Mouse (Mus musculus) limb, embryonic 13.5 days (tissue): ENCODE measurements around the gene Mvk. TPM values are rescaled to one million over a fixed set of nuclear protein-coding genes. Genes with fewer than 3 reads are reported as not detected.

Experiments used
- ATAC-seq: fragments of 200-750 bp; cut with Nextera tagmentation; 2 replicates; pipeline ENCODE4 v1.8.0; 2017; ENCODE audit warnings: low read depth, moderate number of reproducible peaks, moderate TSS enrichment; ENCODE audit not compliant: low FRiP score
- H3K27ac ChIP-seq: fragments of 300-500 bp; sonication (generic); 2 replicates; pipeline ENCODE4 v1.5.1; 2015; ENCODE audit warnings: inconsistent platforms, mild to moderate bottlenecking, moderate library complexity
- H3K27me3 ChIP-seq: fragments of 300-500 bp; sonication (generic); 2 replicates; pipeline ENCODE4 v1.6.1; 2015; ENCODE audit warnings: mild to moderate bottlenecking, inconsistent platforms
- H3K36me3 ChIP-seq: fragments of 300-500 bp; sonication (generic); 2 replicates; pipeline ENCODE4 v1.6.1; 2015; ENCODE audit warnings: inconsistent platforms, mild to moderate bottlenecking, moderate library complexity
- H3K4me1 ChIP-seq: fragments of 300-500 bp; sonication (generic); 2 replicates; pipeline ENCODE4 v1.6.1; 2015; ENCODE audit warnings: inconsistent platforms
- H3K4me2 ChIP-seq: fragments of 300-500 bp; sonication (generic); replicated peaks from 2 replicates; pipeline ENCODE4 v1.6.1; 2015; ENCODE audit warnings: inconsistent platforms, mild to moderate bottlenecking, moderate library complexity
- H3K4me3 ChIP-seq: fragments of 300-500 bp; sonication (generic); 2 replicates; pipeline ENCODE4 v1.5.1; 2015; ENCODE audit warnings: moderate library complexity, mild to moderate bottlenecking, inconsistent platforms
- H3K9ac ChIP-seq: fragments of 300-500 bp; sonication (generic); 2 replicates; pipeline ENCODE4 v1.6.1; 2015; ENCODE audit warnings: mild to moderate bottlenecking, inconsistent platforms
- H3K9me3 ChIP-seq: fragments of 300-500 bp; sonication (generic); 2 replicates; pipeline ENCODE4 v1.6.1; 2016; ENCODE audit warnings: inconsistent platforms
- WGBS: fragments of 180-500 bp; shearing (Covaris S2); methylation state at CpG from one replicate; pipeline ENCODE4 v1.1.7; 2015; 5-methylcytosine and 5-hydroxymethylcytosine counted together
- polyA plus RNA-seq: library from polyadenylated mRNA; unstranded; fragments of >200 nt; fragmentation: Nextera tagmentation; extraction: Ambion mirVana; gene quantifications from 2 replicates; pipeline ENCODE4 v1.2.1, GENCODE M21; 2015

The Mvk gene
- polyA plus RNA-seq, 1 experiment from 2014 or later: 39.0 TPM

GRCm38 (mm10) chr5:114421561-114422298 is 22.3 kb upstream of the Mvk start:
- no peak overlapping the region for H3K9ac ChIP-seq
- WGBS: 76% methylated on average over 11 of the region's 11 CpGs
- H3K36me3 ChIP-seq: peaks cover 52% of the 10 kb centered on the region

GRCm38 (mm10) chr5:114422591-114422990 is 21.5 kb upstream of the Mvk start:
- H3K4me3 ChIP-seq: no peak overlapping the region
- ATAC-seq: no peak
- no peak overlapping the region for H3K9ac ChIP-seq
- no peaks in the 10 kb centered on the region for H3K27me3 ChIP-seq
- H3K4me1 ChIP-seq: no peaks in the 10 kb centered on the region
- H3K36me3 ChIP-seq: peaks cover 44% of the 10 kb centered on the region
- 46% methylated on average over 5 of the region's 5 CpGs for WGBS
- no peak overlapping the region for H3K27ac ChIP-seq
- no peaks in the 10 kb centered on the region for H3K9me3 ChIP-seq
- H3K4me2 ChIP-seq: no peak overlapping the region

More at GRCm38 (mm10) chr5:114421561-114422298, 22.3 kb upstream of the Mvk start:
- Histone ChIP-seq H3K4me3 (no peak overlapping the region), H3K4me1 (no peaks in the 10 kb centered on the region), H3K27ac (no peak overlapping the region), H3K27me3 (no peaks in the 10 kb centered on the region), H3K4me2 (no peak overlapping the region), H3K9me3 (no peaks in the 10 kb centered on the region)
- ATAC-seq: no peak

- Histone ChIP-seq H3K27ac (no peak overlapping the region), H3K9me3 (no peaks in the 10 kb centered on the region), H3K27me3 (no peaks in the 10 kb centered on the region), H3K36me3 (peaks cover 30% of the 10 kb centered on the region), H3K4me2 (no peak overlapping the region), H3K9ac (no peak overlapping the region), H3K4me3 (no peak overlapping the region), H3K4me1 (peaks cover 4% of the 10 kb centered on the region; the same call in 1 of the 2 replicates)
- WGBS: 80% methylated on average over 5 of the region's 5 CpGs
- no peak for ATAC-seq
Observed at GRCm38 (mm10) chr5:114423961-114424360, 20.1 kb upstream of the Mvk start.

GRCm38 (mm10) chr5:114426732-114427131 is 17.3 kb upstream of the Mvk start:
- Histone ChIP-seq H3K27ac (no peak overlapping the region), H3K9me3 (no peaks in the 10 kb centered on the region), H3K4me3 (no peak overlapping the region), H3K27me3 (no peaks in the 10 kb centered on the region), H3K9ac (no peak overlapping the region), H3K4me1 (peaks cover 10% of the 10 kb centered on the region; the same call in 1 of the 2 replicates), H3K4me2 (no peak overlapping the region), H3K36me3 (peaks cover 4% of the 10 kb centered on the region; the same call in 1 of the 2 replicates)
- 79% methylated on average over 6 of the region's 6 CpGs for WGBS
- no peak for ATAC-seq

- H3K27ac ChIP-seq: no peak overlapping the region
- no peak overlapping the region for H3K4me2 ChIP-seq
- no peak for ATAC-seq
- 51% methylated on average over 18 of the region's 18 CpGs for WGBS
- H3K36me3 ChIP-seq: no peaks in the 10 kb centered on the region
- peaks cover 10% of the 10 kb centered on the region; the same call in 1 of the 2 replicates for H3K4me1 ChIP-seq
- H3K9me3 ChIP-seq: no peaks in the 10 kb centered on the region
- H3K27me3 ChIP-seq: no peaks in the 10 kb centered on the region
- H3K9ac ChIP-seq: 0 out of 2 replicates have a peak overlapping the region, but pooled peaks have one; percentile 40
- no peak overlapping the region for H3K4me3 ChIP-seq
Observed at GRCm38 (mm10) chr5:114428621-114429020, 15.4 kb upstream of the Mvk start.

- H3K4me3 ChIP-seq: no peak overlapping the region
- H3K4me2 ChIP-seq: no peak overlapping the region
- H3K4me1 ChIP-seq: peaks cover 10% of the 10 kb centered on the region; the same call in 1 of the 2 replicates
- H3K36me3 ChIP-seq: peaks cover 7% of the 10 kb centered on the region
- no peaks in the 10 kb centered on the region for H3K27me3 ChIP-seq
- ATAC-seq: no peak
- H3K9me3 ChIP-seq: no peaks in the 10 kb centered on the region
- no peak overlapping the region for H3K27ac ChIP-seq
- no peak overlapping the region for H3K9ac ChIP-seq
- 87% methylated on average over 7 of the region's 7 CpGs for WGBS
Observed at GRCm38 (mm10) chr5:114429781-114430180, 14.3 kb upstream of the Mvk start.

- no peak overlapping the region for H3K9ac ChIP-seq
- no peak overlapping the region for H3K4me2 ChIP-seq
- H3K9me3 ChIP-seq: no peaks in the 10 kb centered on the region
- H3K36me3 ChIP-seq: peaks cover 43% of the 10 kb centered on the region
- WGBS: 91% methylated on average over 8 of the region's 8 CpGs
- no peak overlapping the region for H3K27ac ChIP-seq
- H3K27me3 ChIP-seq: no peaks in the 10 kb centered on the region
- peaks cover 6% of the 10 kb centered on the region; the same call in 1 of the 2 replicates for H3K4me1 ChIP-seq
- ATAC-seq: no peak
- no peak overlapping the region for H3K4me3 ChIP-seq
Observed at GRCm38 (mm10) chr5:114434359-114434758, 9.7 kb upstream of the Mvk start.

GRCm38 (mm10) chr5:114435588-114435987 is 8.5 kb upstream of the Mvk start:
- Histone ChIP-seq H3K4me2 (no peak overlapping the region), H3K36me3 (peaks cover 43% of the 10 kb centered on the region), H3K27me3 (no peaks in the 10 kb centered on the region), H3K4me3 (no peak overlapping the region), H3K9ac (no peak overlapping the region), H3K4me1 (peaks cover 6% of the 10 kb centered on the region; the same call in 1 of the 2 replicates), H3K27ac (no peak overlapping the region), H3K9me3 (no peaks in the 10 kb centered on the region)
- WGBS: 91% methylated on average over 14 of the region's 14 CpGs
- ATAC-seq: no peak

GRCm38 (mm10) chr5:114444368-114444692 is 261 bp downstream of the Mvk start:
- no peaks in the 10 kb centered on the region for H3K9me3 ChIP-seq
- H3K27me3 ChIP-seq: no peaks in the 10 kb centered on the region
- H3K4me1 ChIP-seq: peaks cover 22% of the 10 kb centered on the region
- WGBS: under 1% methylated on average over 21 of the region's 21 CpGs
- no peak; the same call in 1 of the 2 replicates for ATAC-seq
- no peak overlapping the region for H3K27ac ChIP-seq
- peak overlapping the region; percentile 88 for H3K4me2 ChIP-seq
- H3K9ac ChIP-seq: peak overlapping the region; percentile 81
- peak overlapping the region; percentile 80 for H3K4me3 ChIP-seq
- peaks cover 30% of the 10 kb centered on the region for H3K36me3 ChIP-seq

GRCm38 (mm10) chr5:114449011-114449410 is 4.9 kb downstream of the Mvk start:
- Histone ChIP-seq H3K4me1 (peaks cover 12% of the 10 kb centered on the region), H3K9me3 (no peaks in the 10 kb centered on the region), H3K4me2 (no peak overlapping the region), H3K27ac (no peak overlapping the region), H3K27me3 (no peaks in the 10 kb centered on the region), H3K36me3 (peaks cover 72% of the 10 kb centered on the region), H3K4me3 (no peak overlapping the region), H3K9ac (peak overlapping the region; percentile 39; the same call in 1 of the 2 replicates)
- WGBS: 76% methylated on average over 4 of the region's 4 CpGs
- no peak for ATAC-seq

GRCm38 (mm10) chr5:114456287-114456686 is 12.2 kb downstream of the Mvk start:
- Histone ChIP-seq H3K9me3 (no peaks in the 10 kb centered on the region), H3K4me1 (peaks cover 4% of the 10 kb centered on the region; the same call in 1 of the 2 replicates), H3K4me3 (no peak overlapping the region), H3K27me3 (no peaks in the 10 kb centered on the region), H3K36me3 (peaks cover 40% of the 10 kb centered on the region), H3K9ac (no peak overlapping the region), H3K4me2 (no peak overlapping the region), H3K27ac (no peak overlapping the region)
- ATAC-seq: no peak
- 61% methylated on average over 9 of the region's 9 CpGs for WGBS

- no peak overlapping the region for H3K27ac ChIP-seq
- H3K27me3 ChIP-seq: no peaks in the 10 kb centered on the region
- no peak overlapping the region for H3K9ac ChIP-seq
- H3K4me3 ChIP-seq: no peak overlapping the region
- no peak for ATAC-seq
- WGBS: 80% methylated on average over 16 of the region's 16 CpGs
- no peak overlapping the region for H3K4me2 ChIP-seq
- H3K9me3 ChIP-seq: no peaks in the 10 kb centered on the region
- peaks cover 5% of the 10 kb centered on the region; the same call in 1 of the 2 replicates for H3K4me1 ChIP-seq
- peaks cover 32% of the 10 kb centered on the region for H3K36me3 ChIP-seq
Observed at GRCm38 (mm10) chr5:114456995-114457605, 13.0 kb downstream of the Mvk start.
